ENCODE assay signal across 9 mouse cellular contexts in the genomic region with DNA sequence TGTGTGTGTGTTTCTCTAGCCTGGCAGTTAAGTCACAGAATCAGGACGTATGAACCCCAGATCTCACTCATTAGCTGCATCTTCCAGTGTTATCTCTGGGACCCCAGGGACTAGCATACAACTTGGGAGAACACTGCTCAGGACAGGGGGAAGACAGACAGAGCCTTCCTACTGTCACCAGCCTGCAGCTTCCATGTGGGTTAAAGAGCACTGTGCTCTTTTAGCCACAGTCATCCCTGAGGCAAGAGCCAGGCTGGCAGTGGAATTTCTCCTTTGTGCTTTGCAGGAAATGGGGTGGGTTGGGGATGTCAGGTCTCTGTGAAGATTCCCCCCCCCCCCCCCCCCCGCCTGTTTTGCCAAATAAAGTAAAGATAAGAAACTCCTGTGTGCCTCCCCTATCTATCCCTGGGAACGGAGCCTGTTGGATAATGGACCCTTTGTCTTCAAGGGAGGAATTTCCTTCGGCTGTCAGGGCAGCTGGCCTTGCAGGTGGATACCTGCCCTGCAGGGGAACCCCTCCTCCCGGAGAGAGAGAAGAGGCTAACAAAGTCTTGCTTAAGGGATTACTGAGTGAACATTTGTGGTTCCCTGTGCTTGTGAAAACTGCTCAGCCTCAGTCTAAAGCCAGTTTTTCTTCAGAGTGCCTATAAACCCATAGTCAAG.
DNase-seq lines count a peak whose midpoint lies in the region; ATAC-seq and TF ChIP-seq lines count a peak whose summit lies in the region.
"Had no signal": no experiment of that assay in that cellular context is flagged by ENCODE, and none has a peak within 500 bp of the region (broad histone marks: within the 10 kb centered on the region; RNA-seq: fewer than 3 reads in every experiment).

No protein-coding gene starts in this region.

- ATAC-seq in intestine, postnatal 0 days: peak; percentile 76

- no peak overlapping the region for H3K4me3 ChIP-seq in intestine, postnatal 0 days (ENCODE audit: low read depth, low read length)

- no peaks in the 10 kb centered on the region for H3K27me3 ChIP-seq in intestine, postnatal 0 days (replicated peaks; ENCODE audit: control insufficient read depth, insufficient read depth, low read length)

- no peaks in the 10 kb centered on the region for H3K36me3 ChIP-seq in intestine, postnatal 0 days (ENCODE audit: control insufficient read depth, insufficient read depth)

- H3K27ac ChIP-seq in intestine, postnatal 0 days (ENCODE audit: low read depth, low read length): no peak overlapping the region
- H3K27ac ChIP-seq: kidney, postnatal 0 days had no signal

- no peak overlapping the region for H3K4me2 ChIP-seq in intestine, postnatal 0 days (replicated peaks; ENCODE audit: low read depth)

- no peak for TF ChIP-seq CTCF in intestine, postnatal 0 days (IDR thresholded peaks at IDR 0.05; ENCODE audit: low read depth)

- no peaks in the 10 kb centered on the region for H3K9me3 ChIP-seq in intestine, postnatal 0 days (ENCODE audit: control insufficient read depth)

- no peaks in the 10 kb centered on the region; the same call in 1 of the 2 replicates for H3K4me1 ChIP-seq in intestine, postnatal 0 days (replicated peaks; ENCODE audit: control insufficient read depth, insufficient read depth, low read length)

- DNase-seq in heart, adult 11 months: peak; percentile 68
- no peak for DNase-seq in heart, postnatal 4 days
- DNase-seq in retina, postnatal 1 day: peak; percentile 16
- no peak for DNase-seq in retina, embryonic 14.5 days (ENCODE audit: low spot score)
- peak; percentile 17 for DNase-seq in yolk sac, embryonic 10.5 days (ENCODE audit: low spot score)
- DNase-seq in kidney, postnatal 36 days: no peak
- no peak for DNase-seq in ovary, postnatal 10 days (ENCODE audit: low spot score)

- 25% methylated on average over 5 of the region's 5 CpGs for WGBS in intestine, postnatal 0 days

- no peak overlapping the region for H3K9ac ChIP-seq in intestine, postnatal 0 days (ENCODE audit: low read depth, low read length)

Comparison
In these comparisons a context has a peak if more than half of its experiments do, and no peak if none do; other contexts are left out.
1. DNase-seq: peak in heart, adult 11 months (single experiment), retina, postnatal 1 day (single experiment) and yolk sac, embryonic 10.5 days (single experiment); none in heart, postnatal 4 days (single experiment), retina, embryonic 14.5 days (single experiment), kidney, postnatal 36 days (0 of 2) and ovary, postnatal 10 days (single experiment).